Mouse (Mus musculus) right cerebral cortex, postnatal 25 days (tissue): ENCODE data around the gene Serac1.
A peak's percentile ranks its signal among the peaks of the same experiment; 100 is the strongest.

ENCODE experiments used
- DNase-seq: peaks from one replicate; pipeline ENCODE4 v3.0.0; 2022

The Serac1 gene

DNA sequence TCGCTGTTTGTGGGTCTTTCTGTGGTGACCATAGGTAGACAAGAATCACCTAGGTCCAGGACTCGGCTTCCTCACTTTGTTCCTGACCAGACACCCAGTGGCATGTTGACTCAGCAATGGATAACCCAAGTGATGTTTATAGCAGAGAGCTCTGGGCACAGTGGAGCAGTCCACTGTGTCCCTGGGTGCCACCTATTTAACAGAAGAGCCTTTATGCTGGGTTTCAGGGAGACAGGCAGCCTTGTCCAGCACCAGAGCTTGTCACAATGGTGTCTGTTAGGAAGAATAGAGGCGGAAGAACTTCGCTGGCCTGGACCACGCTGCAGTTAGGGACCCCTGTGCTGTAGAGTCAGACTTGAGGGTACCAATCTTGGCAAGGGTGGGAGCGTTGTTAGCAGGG lies 77.0 kb downstream of the Serac1 start:
- no peak for DNase-seq

DNA sequence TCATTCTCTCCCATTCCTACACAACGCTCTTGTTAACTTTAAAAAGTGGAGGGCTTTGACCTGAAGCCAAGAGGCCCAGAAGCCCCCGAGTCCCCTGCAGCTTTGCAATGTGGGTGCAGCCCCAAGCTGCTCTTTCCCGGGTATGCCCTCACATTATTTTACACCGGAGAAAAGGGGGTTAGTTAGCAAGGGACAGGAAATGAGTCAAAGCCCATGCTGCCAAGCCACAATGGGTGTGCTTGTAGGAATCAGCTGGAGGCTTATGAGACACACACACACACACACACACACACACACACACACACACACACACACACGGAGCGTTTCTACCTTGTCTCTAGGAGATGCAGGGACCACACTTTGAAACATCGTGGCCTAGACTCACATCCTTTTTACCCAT lies 77.7 kb downstream of the Serac1 start:
- no peak for DNase-seq

DNA sequence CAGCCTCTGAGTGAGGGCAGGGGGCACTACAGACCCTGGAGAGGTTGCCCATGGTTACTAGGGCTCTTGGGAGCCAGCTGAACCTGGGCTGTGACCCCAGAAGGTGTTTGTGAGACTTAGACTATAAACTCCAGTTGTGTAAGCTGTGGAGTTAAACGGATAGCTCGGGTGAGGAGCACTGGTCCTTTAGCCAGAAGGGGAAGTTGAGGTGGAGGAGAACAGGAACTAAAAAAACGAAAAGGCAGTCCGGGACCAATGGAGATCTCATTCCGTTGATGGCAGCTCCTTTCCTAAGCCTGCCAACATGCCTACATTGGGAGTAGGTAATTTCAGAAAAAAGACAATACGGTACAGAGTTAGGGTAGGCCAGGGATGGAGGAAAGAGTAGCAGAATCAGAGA lies 78.2 kb downstream of the Serac1 start:
- DNase-seq, result no peak

DNA sequence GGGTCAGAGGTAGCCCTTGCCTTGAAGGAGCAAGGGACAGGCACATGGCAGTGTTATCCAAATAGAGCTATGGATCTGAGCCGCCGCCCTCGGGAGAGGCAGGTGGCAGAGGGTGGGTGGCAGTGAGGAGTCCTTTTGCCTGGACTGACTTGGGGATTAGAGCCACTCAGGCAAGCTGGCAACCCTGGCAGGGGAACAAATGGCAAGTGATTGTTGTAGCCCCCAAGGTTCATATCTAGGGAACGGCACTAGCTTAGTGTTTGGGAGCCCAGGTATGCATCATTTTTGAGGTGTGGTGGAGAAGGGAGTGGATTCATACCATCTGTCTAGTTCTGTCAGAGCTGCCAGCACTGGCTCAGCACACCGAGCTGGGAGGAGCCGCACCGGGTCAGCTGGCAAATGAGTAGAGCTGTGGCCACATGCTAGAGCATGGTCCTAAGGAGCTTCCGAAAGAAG lies 78.6 kb downstream of the Serac1 start:
- DNase-seq, result no peak

DNA sequence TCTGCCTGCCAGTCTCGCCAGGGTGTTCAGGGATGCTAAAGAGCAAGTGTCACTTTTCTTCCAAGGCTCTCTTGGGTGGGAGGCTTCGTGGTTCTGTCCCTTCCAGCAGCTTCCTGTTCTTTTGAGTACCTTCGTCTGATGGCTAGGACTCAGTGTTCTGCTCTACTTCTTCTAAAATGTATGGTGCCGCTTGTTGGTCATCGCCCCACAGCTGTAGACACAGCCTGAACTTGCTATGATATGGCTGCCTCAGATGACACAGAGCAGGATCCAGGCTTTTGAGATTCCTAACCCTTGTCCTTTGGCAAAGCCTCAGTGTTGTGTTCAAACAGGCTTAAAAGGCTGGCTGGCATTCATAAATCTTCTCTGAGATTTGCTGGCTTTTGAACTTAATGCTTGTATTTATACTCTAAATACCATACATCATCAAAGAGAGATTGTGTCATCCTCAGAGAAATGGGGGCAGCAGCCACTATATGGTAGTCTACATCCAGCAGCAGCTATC lies 80.5 kb downstream of the Serac1 start:
- no peak for DNase-seq

DNA sequence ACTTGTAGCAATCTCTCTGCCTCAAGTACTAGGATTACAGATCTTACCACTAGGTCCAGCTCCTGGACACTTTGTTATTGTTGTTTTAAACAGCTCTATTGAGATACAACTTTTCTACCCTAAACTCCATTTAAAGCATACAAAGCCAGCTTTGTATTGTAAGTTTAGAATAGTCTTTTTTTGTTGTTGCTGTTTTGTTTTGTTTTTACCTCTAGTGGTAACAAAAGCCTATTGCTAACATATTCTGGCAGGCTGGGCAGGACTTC lies 81.4 kb downstream of the Serac1 start:
- DNase-seq, result no peak

DNA sequence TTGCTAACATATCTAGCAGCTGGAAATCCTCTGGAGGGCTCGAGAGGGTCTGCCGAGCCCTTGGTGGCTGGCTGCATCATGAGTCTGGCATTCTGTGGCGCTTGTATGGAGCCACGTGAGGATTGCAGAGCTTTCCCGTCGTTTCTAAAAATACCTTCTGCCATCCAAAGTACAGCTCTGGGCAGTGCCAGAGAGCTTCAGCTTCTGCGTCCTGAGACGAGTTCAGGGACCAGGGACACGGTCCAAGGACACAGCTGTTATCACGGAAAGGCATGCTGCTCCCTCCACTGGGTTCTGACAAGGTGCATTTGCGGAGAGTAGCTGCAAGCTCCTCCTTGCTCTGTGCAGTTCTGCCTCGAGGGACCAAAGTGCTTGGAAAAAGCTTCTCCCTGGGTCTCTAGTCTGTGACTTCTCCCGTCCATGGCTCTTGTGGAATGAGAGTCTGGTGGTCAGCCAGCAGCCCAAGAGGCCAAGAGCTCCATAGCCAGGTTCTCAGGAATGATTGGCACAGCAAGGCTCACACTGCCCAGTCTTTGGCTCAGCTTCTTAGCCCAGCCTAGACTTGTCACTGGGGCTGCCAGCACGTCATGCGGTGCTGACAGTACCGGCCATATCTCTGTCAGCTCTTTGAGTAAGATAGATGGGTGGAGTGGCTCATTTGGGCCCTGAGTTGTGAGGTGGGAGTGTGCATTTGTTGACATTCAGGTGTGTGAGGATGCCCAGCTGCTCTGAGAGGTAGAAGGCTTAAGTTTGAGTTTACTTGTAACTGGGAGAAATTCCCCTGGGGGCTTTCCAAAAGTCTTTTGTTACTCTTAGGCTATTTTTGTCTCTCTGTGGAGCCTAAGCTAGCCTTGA lies 81.9 kb downstream of the Serac1 start:
- no peak for DNase-seq

DNA sequence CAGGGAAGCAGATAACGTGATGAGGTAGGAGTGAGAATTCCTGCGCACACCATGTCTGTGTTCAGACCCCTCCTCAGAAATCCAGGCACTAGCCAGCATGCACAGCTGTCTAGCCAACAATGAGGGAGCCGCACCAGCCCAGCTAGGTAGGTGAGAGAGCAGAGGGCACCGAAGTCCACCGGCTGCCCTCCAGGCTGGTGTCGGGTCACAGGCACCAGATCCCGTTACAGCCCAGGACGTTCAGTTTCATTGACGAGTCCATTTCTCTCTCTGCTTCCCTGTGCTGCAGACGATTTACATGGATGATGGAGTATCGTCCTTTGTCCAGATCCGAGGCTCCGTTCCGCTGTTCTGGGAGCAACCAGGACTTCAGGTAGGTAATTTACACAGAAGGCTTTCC lies 83.0 kb downstream of the Serac1 start:
- DNase-seq, result no peak

DNA sequence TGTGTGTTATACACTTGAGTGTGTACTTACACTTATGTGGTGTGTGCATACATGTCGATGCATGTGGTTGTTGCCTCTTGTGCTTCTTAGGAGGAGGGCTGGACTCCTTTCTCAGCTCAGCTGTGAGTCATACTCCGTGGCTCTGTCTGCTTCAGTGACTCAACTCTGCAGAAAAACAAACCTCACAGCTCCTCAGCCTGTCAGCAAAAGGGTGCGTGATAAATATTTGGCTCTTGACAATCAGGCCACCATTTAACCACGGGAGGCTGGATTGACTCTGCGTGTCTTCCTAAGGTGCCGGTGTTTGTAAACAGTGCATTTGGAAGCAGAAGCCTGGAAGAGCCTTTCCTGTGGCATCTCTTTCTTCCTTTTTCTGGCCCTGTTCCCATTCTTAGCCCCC lies 84.9 kb downstream of the Serac1 start:
- peak; percentile 43 for DNase-seq

DNA sequence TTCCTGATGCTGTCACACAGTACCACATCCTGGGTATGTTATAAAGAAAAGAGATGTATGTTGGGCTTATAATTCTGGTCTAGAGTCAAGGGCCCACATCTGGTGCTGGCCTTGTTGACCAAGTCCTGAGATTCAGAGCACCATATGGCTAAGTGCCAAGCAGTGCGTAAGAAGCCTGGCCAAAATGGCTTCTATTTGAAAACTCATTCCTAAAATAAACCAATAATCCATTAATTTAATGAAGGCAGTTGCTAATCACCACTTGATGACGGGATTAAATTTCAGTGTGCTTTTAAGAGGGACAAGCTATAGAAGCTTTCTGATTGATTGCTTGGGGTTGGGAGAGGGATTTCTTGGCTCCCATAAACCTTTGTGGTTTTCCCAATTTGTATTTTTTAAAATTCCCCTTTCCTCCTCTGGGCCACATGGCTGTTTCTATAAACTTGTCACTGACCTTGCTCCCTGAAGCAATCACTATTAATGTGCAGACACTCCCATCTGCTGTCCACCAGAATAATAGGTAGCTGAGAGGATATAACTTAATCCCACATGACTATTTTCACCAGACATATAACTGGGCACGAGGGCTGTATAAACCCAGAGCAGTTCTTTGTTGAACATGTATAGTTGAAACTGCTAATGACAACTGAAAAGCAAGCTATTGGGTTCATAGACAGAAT lies 85.8 kb downstream of the Serac1 start:
- no peak for DNase-seq

DNA sequence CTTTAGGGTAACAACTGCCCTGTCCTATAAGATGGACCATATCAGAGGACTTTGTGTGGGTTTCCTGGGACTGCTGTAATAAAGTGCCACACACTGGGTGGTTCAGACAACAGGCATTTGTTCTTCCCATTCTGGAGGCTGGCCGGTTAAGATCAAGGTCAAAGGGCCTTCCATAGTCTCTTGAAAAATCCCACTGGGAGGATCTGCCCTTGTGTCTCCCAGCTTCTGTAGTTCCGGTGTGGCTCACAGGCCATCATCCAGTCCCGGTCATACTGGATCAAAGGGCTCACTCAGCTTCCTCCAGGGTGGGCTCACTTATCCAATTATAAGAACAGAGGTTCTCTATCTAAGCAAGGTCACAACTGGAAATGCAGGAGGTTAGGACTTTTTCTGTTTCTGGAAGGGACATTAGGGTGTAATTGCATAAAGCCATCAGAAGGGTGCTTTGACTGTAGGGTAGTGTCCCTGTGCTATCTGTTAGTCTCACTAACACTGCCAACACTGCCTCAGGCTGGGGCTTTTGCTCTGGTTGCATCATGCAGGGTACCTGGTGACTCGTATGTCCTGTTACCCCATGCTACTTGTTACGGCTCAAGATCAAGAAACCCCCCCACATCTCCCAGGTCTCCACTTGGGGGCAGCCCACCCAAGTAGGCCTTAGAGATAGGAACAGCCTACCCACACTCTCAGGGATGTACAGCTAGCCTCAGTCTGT lies 86.5 kb downstream of the Serac1 start:
- DNase-seq, result no peak
